Mouse (Mus musculus): ENCODE results near the gene Gas7. TPM values are rescaled to one million over a fixed set of nuclear protein-coding genes. Genes with fewer than 3 reads are reported as not detected.

The Gas7 gene
- polyA plus RNA-seq, 1 experiment from 2014 or later: 2.7 TPM

DNA sequence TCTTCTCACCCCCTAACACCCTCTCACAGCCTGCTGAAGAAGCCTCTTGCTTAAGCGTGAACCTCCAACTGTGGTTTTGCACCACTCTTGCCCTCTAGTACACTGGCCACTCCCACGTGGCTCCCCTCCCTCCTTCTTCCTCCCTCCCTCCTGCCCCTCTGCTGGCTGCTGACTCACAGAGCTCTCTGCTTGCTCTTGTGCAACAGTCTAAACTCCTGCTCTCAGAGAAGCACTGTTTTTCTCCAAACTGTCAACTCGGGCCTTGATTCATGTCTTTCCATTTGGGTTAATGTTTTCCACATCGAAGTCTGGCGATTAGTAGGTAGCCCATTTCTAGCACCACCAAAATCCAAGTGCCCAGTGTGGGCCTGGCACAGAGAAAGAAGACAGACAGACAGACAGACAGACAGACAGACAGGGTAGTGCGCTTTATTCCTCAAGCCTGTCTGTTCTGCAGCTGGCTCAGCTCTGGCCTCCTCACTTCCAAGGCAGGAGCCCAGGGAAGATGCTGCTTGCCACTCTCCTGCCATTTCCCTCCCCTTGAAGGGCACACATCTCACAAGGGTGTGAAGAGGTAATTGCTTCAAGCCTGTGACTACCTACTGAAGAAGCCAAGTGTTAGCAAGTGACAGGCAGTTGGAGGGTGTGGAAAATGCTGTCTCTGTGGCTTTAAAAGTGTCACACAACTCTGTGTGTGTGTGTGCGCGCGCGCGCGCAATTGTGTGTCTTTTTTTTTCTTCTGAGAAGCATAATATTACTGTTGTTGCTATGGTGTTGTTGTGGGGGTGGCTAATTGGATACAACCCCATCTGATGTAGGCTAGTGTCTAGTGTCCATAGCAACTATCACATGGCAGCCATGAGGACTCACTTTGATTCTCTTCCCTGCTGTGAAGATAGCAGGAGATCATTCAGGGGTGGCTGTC is 71.6 kb downstream of the Gas7 start:
- H3K27me3 ChIP-seq (ENCODE audit: low read depth, poor library complexity, severe bottlenecking): no peaks in the 10 kb centered on the region
- no peak overlapping the region for H3K4me3 ChIP-seq
- no peak overlapping the region; the same call in 1 of the 2 replicates for H3K27ac ChIP-seq
- 70% methylated on average over 12 of the region's 12 CpGs for WGBS
- H3K9me3 ChIP-seq (replicated peaks): no peaks in the 10 kb centered on the region
- no peaks in the 10 kb centered on the region for H3K36me3 ChIP-seq
- DNase-seq (ENCODE audit: low spot score): no peak
- peaks cover 19% of the 10 kb centered on the region for H3K4me1 ChIP-seq

DNA sequence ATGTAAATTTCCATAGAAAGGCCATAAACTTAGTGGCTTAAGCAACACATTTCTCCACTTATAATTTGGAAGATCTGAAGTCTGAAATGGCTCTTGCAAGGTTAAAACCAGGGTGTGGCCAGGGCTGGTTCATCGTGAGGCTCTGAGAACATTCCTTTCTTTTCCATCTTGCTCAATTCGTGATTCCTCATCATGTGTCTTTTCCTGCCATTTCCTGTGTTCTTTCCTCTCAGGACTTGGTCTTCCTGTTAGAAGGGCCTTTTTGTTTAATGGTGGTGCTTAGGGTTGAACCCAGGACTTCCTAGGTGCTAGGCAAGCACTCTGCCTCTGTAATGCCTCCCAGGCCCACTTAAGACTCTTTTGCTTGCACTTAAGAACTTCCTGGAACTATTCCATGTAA is 76.0 kb downstream of the Gas7 start:
- Histone ChIP-seq H3K36me3 (no peaks in the 10 kb centered on the region), H3K4me1 (peaks cover 18% of the 10 kb centered on the region), H3K27me3 (ENCODE audit: low read depth, poor library complexity, severe bottlenecking) (no peaks in the 10 kb centered on the region), H3K9me3 (replicated peaks) (no peaks in the 10 kb centered on the region), H3K27ac (no peak overlapping the region), H3K4me3 (no peak overlapping the region)
- 87% methylated on average over 2 of the region's 2 CpGs for WGBS
- DNase-seq (ENCODE audit: low spot score): no peak

- Histone ChIP-seq H3K27me3 (ENCODE audit: low read depth, poor library complexity, severe bottlenecking) (no peaks in the 10 kb centered on the region), H3K36me3 (no peaks in the 10 kb centered on the region), H3K4me1 (peaks cover 12% of the 10 kb centered on the region; the same call in 1 of the 2 replicates), H3K27ac (no peak overlapping the region), H3K9me3 (replicated peaks) (no peaks in the 10 kb centered on the region), H3K4me3 (no peak overlapping the region)
- DNase-seq (ENCODE audit: low spot score): no peak
- 50% methylated on average over 6 of the region's 6 CpGs for WGBS
Observed at GRCm38 (mm10) chr11:67531926-67532565, 76.8 kb downstream of the Gas7 start.

- no peaks in the 10 kb centered on the region for H3K9me3 ChIP-seq (replicated peaks)
- H3K4me3 ChIP-seq: no peak overlapping the region
- H3K27me3 ChIP-seq (ENCODE audit: low read depth, poor library complexity, severe bottlenecking): no peaks in the 10 kb centered on the region
- H3K4me1 ChIP-seq: peaks cover 12% of the 10 kb centered on the region; the same call in 1 of the 2 replicates
- DNase-seq (ENCODE audit: low spot score): no peak
- no peaks in the 10 kb centered on the region for H3K36me3 ChIP-seq
- H3K27ac ChIP-seq: no peak overlapping the region
- 74% methylated on average over 10 of the region's 10 CpGs for WGBS
Observed at GRCm38 (mm10) chr11:67532728-67533127, 77.5 kb downstream of the Gas7 start.

DNA sequence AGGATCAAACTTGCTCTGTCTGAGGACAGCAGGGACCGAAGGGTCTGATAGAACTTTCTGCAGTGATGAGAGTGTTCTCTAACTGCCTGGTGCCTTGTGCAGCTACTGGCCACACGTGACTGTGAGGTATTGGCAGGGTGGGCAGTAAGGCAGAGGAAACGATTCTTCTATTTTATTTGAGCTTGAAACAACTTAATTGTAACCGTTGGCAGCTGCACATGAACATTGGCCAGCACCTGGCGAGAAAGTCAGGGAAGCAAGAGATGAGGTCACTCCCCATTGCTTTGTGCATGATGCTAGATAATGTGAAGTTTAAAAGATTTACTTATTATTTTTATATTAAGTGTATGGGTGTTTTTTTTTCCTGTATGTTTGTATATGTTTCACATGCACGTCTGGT is 77.9 kb downstream of the Gas7 start:
- DNase-seq (ENCODE audit: low spot score): no peak
- no peaks in the 10 kb centered on the region for H3K9me3 ChIP-seq (replicated peaks)
- H3K4me3 ChIP-seq: no peak overlapping the region
- no peaks in the 10 kb centered on the region for H3K27me3 ChIP-seq (ENCODE audit: low read depth, poor library complexity, severe bottlenecking)
- WGBS: 86% methylated on average over 6 of the region's 6 CpGs
- no peaks in the 10 kb centered on the region for H3K36me3 ChIP-seq
- peaks cover 12% of the 10 kb centered on the region; the same call in 1 of the 2 replicates for H3K4me1 ChIP-seq
- H3K27ac ChIP-seq: no peak overlapping the region

GRCm38 (mm10) chr11:67535703-67536102 is 80.5 kb downstream of the Gas7 start:
- Histone ChIP-seq H3K27me3 (ENCODE audit: low read depth, poor library complexity, severe bottlenecking) (no peaks in the 10 kb centered on the region), H3K27ac (no peak overlapping the region), H3K4me3 (no peak overlapping the region), H3K9me3 (replicated peaks) (no peaks in the 10 kb centered on the region), H3K4me1 (peaks cover 12% of the 10 kb centered on the region; the same call in 1 of the 2 replicates), H3K36me3 (no peaks in the 10 kb centered on the region)
- 81% methylated on average over 1 of the region's 1 CpGs for WGBS
- DNase-seq (ENCODE audit: low spot score): no peak

- WGBS: 78% methylated on average over 1 of the region's 1 CpGs
- DNase-seq (ENCODE audit: low spot score): no peak
Observed at GRCm38 (mm10) chr11:67536413-67536812, 81.2 kb downstream of the Gas7 start.

DNA sequence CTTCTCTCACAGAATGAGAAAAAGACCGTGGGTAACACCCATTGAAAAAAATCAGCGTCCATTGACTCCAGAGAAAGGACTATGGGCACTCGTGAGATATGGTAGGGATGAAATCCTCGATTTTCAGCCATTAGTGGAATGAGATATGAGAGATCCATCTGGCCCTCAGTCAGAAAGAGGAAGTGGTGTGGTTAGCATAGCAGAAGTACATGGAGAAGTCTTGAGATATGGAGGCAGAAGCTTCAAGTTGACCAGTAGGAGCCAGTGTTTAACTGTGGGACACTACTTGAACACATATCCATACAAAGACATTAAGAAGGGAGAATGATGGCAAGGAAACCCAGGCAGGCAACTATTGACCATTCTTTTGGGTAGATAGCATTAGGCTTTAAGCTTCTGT is 82.1 kb downstream of the Gas7 start:
- Histone ChIP-seq H3K9me3 (replicated peaks) (no peaks in the 10 kb centered on the region), H3K27ac (no peak overlapping the region), H3K27me3 (ENCODE audit: low read depth, poor library complexity, severe bottlenecking) (no peaks in the 10 kb centered on the region), H3K4me3 (no peak overlapping the region), H3K36me3 (no peaks in the 10 kb centered on the region), H3K4me1 (peaks cover 6% of the 10 kb centered on the region; the same call in 1 of the 2 replicates)
- WGBS: 89% methylated on average over 4 of the region's 4 CpGs
- no peak for DNase-seq (ENCODE audit: low spot score)

More at GRCm38 (mm10) chr11:67536413-67536812, 81.2 kb downstream of the Gas7 start:
- no peaks in the 10 kb centered on the region for H3K36me3 ChIP-seq
- no peak overlapping the region for H3K4me3 ChIP-seq
- no peaks in the 10 kb centered on the region for H3K9me3 ChIP-seq (replicated peaks)
- peaks cover 12% of the 10 kb centered on the region; the same call in 1 of the 2 replicates for H3K4me1 ChIP-seq
- no peak overlapping the region for H3K27ac ChIP-seq
- no peaks in the 10 kb centered on the region for H3K27me3 ChIP-seq (ENCODE audit: low read depth, poor library complexity, severe bottlenecking)

- 82% methylated on average over 6 of the region's 6 CpGs for WGBS
- H3K36me3 ChIP-seq: no peaks in the 10 kb centered on the region
- no peak for DNase-seq (ENCODE audit: low spot score)
- H3K27me3 ChIP-seq (ENCODE audit: low read depth, poor library complexity, severe bottlenecking): no peaks in the 10 kb centered on the region
- H3K4me1 ChIP-seq: no peaks in the 10 kb centered on the region
- H3K4me3 ChIP-seq: no peak overlapping the region
- no peak overlapping the region for H3K27ac ChIP-seq
- no peaks in the 10 kb centered on the region for H3K9me3 ChIP-seq (replicated peaks)
Observed at GRCm38 (mm10) chr11:67538557-67538956, 83.3 kb downstream of the Gas7 start.

DNA sequence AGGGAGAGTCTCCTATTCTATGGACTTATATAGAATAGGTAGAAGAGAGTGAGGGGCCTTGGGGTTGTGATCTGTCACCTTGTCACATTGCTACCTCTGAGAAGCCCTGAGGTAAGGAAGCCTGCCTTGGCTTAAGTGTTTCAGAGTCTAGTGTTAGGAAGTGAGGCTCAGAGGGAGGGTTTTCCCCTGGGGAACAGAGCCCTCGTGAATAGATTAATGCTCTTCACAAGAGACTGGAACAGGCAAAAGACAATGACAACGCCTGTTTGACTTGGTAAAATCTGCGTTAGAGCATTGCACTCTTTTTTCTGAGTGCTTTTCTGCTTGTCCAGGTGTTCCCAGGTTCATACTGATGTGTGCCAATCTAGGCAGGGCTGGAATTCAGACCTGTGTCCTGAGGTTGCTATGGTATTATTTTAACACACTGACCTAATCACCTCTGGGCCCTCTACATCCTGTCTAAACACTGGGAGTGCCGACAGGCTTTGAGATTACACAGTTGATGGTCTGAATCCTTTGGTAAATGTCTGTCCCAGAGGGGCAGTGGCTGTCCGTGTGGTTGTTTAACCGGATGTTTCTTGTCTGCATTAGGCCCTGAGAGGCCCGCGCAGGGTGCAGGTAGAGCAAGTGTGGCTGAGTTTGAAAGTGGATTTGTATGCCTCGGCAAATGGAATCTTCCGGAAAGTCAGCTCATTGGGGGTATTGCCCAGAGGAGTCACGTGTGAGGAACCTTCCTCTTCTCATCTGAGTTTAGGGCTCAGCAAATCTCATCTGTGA is 89.6 kb downstream of the Gas7 start:
- H3K4me3 ChIP-seq: no peak overlapping the region
- H3K36me3 ChIP-seq: no peaks in the 10 kb centered on the region
- 66% methylated on average over 11 of the region's 11 CpGs for WGBS
- no peaks in the 10 kb centered on the region for H3K9me3 ChIP-seq (replicated peaks)
- no peak for DNase-seq (ENCODE audit: low spot score)
- peaks cover 22% of the 10 kb centered on the region for H3K4me1 ChIP-seq
- H3K27me3 ChIP-seq (ENCODE audit: low read depth, poor library complexity, severe bottlenecking): no peaks in the 10 kb centered on the region
- H3K27ac ChIP-seq: 0 out of 2 replicates have a peak overlapping the region, but pooled peaks have one; percentile 36

DNA sequence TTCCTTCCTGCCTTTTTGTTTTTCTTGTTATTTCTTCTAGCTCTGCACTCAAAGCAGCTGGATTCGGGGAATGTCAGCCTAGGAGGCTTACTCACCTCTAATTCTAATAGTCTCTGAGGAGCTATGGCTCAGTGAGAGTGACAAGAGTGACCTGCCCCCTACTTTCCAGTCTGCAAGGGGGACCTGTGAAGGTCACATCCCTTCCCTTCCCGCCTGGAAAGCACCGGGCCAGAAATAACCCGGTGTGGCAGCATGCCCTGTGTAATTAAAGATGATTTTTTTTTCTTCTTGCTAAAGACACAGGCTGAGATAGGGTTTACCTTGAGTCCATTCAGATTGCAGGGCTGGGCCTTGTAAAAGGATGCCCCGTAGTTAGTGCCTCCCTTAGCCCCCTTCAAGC is 91.3 kb downstream of the Gas7 start:
- H3K9me3 ChIP-seq (replicated peaks): no peaks in the 10 kb centered on the region
- WGBS: 52% methylated on average over 5 of the region's 5 CpGs
- no peaks in the 10 kb centered on the region for H3K27me3 ChIP-seq (ENCODE audit: low read depth, poor library complexity, severe bottlenecking)
- H3K4me3 ChIP-seq: no peak overlapping the region
- no peak overlapping the region for H3K27ac ChIP-seq
- no peaks in the 10 kb centered on the region for H3K36me3 ChIP-seq
- H3K4me1 ChIP-seq: peaks cover 25% of the 10 kb centered on the region
- no peak for DNase-seq (ENCODE audit: low spot score)

DNA sequence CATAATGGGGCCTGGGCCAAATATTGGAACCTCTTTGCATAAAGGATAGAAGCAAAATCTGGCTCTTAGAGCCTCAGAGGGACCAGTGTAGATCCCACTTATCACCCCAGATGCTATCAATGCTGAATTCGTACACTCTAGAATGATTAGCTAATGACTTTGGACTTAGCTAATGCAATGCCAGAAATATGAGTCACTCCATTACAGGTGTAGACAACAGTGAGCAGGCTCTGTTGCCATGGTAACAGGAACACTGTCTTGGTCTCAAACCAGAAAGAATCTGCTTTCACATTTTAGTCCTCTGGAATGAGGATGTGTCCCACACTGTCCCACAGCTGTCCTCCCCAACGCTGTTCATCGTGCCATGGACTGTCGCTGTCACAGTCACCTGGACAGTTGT is 94.1 kb downstream of the Gas7 start:
- Histone ChIP-seq H3K27me3 (ENCODE audit: low read depth, poor library complexity, severe bottlenecking) (no peaks in the 10 kb centered on the region), H3K36me3 (no peaks in the 10 kb centered on the region), H3K4me3 (no peak overlapping the region), H3K27ac (no peak overlapping the region), H3K9me3 (replicated peaks) (no peaks in the 10 kb centered on the region), H3K4me1 (peaks cover 25% of the 10 kb centered on the region)
- no peak for DNase-seq (ENCODE audit: low spot score)
- WGBS: 95% methylated on average over 4 of the region's 4 CpGs

All from limb, embryonic 10.5 days (tissue).